Mouse (Mus musculus) ES-Bruce4 (cell line): Measurements from ENCODE around the gene Gm10320.

Source experiments
- CTCF ChIP-seq: IDR thresholded peaks from one replicate; pipeline ENCODE4 v1.8.1; 2011; ENCODE audit warnings: low read depth, low read length
- POLR2A ChIP-seq: IDR thresholded peaks from one replicate; pipeline ENCODE4 v1.8.1; 2011; ENCODE audit warnings: low read length; ENCODE audit not compliant: insufficient read depth

DNA sequence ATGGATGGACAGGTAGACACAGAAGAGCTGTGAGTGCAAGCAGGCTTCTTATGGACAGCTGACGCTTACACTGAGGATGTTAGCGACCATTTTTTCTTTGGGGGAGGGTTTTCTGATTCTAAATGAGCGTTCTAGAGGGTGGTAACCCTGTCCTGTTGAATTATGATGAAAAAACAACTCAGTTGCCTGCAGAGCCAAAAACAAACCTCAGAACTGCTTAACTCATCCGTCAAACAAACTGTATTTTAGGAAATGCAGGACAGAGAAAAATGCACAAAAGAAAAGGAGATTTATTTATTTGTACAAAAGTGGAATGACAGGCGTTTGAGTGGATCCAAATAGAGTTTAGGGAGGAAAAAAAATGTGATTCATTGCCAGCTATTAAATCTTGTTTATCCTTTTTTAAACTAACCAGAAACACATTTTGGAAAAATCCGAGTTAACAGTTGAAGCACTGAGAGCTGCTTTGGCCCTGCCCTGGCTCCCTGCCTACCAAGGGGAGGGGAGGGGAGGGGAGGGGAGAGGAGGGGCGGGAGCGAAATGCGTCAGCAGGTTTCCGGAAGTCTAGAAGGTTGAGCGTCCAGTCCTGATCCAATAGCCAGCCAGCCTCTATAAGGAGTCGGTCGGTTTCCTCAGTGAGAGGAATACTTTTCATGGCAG, 51.4 kb downstream of the Gm10320 start:
- TF ChIP-seq POLR2A (no peak), CTCF (no peak)
